Mouse (Mus musculus) brain, adult 2 months (tissue): ENCODE measurements at regions not wholly inside any gene's neighbourhood (a gene's known extent, or its start where the extent isn't known, plus 50 kb on each side); places are given as distances from the start of the nearest gene placed in this dataset.

Experiments
- DNase-seq: peaks from one replicate; pipeline ENCODE4 v3.0.0; 2011; ENCODE audit warnings: low read depth, low spot score

DNA sequence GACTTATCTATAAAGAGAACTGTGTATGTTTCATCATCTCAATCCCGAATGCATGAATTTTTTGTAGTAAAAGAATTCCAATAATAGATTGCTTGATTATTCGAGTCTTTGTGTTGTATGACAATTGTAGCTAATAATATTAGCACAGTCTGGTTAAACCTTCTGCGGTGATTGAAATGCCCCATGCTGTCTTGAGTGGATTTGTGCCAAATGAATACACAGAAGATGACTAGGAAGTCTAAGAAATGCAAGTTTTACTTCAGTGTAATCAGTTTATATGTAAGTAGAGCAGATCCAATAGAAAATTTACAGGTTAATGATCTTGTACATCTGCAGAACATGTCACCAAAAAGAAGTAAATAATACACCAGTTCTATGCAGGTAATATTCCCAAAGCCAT is 1657.6 kb upstream of the Tmeff2 start:
- DNase-seq: peak; percentile 6
